Mouse (Mus musculus) liver, postnatal 0 days (tissue): ENCODE data around the gene Ash1l. TPM values are rescaled to one million over a fixed set of nuclear protein-coding genes. Genes with fewer than 3 reads are reported as not detected.

Experiments used
- ATAC-seq: fragments of 200-750 bp; cut with Nextera tagmentation; 2 replicates; pipeline ENCODE4 v1.8.0; 2017; ENCODE audit warnings: mild to moderate bottlenecking, moderate library complexity
- DNase-seq: peaks from one replicate; pipeline ENCODE4 v3.0.0-alpha.2; 2016
- H3K27ac ChIP-seq: fragments of 300-500 bp; sonication (generic); 2 replicates; pipeline ENCODE4 v1.5.1; 2014; ENCODE audit warnings: antibody characterized with exemption, moderate library complexity, mild to moderate bottlenecking, low read depth
- H3K27me3 ChIP-seq: fragments of 300-500 bp; sonication (generic); 2 replicates; pipeline ENCODE4 v1.6.1; 2014; ENCODE audit warnings: low read length, control low read depth, mixed read lengths; ENCODE audit not compliant: insufficient read depth
- H3K36me3 ChIP-seq: fragments of 300-500 bp; sonication (generic); replicated peaks from 2 replicates; pipeline ENCODE4 v1.6.1; 2014; ENCODE audit warnings: mild to moderate bottlenecking, control low read depth, low read length, moderate library complexity, mixed read lengths; ENCODE audit not compliant: insufficient read depth
- H3K4me1 ChIP-seq: fragments of 300-500 bp; sonication (generic); 2 replicates; pipeline ENCODE4 v1.6.1; 2014; ENCODE audit warnings: antibody characterized with exemption, mild to moderate bottlenecking, control low read depth; ENCODE audit not compliant: insufficient read depth
- H3K4me2 ChIP-seq: fragments of 300-500 bp; sonication (generic); 2 replicates; pipeline ENCODE4 v1.6.1; 2014; ENCODE audit warnings: low read depth, mild to moderate bottlenecking, low read length, moderate library complexity, mixed read lengths
- H3K4me3 ChIP-seq: fragments of 300-500 bp; sonication (generic); 2 replicates; pipeline ENCODE4 v1.5.1; 2014; ENCODE audit warnings: low read depth, low read length
- H3K9ac ChIP-seq: fragments of 300-500 bp; sonication (generic); replicated peaks from 2 replicates; pipeline ENCODE4 v1.6.1; 2014; ENCODE audit warnings: mild to moderate bottlenecking, moderate library complexity
- H3K9me3 ChIP-seq: fragments of 300-500 bp; sonication (generic); 2 replicates; pipeline ENCODE4 v1.6.1; 2016; ENCODE audit warnings: mild to moderate bottlenecking, control low read depth, low read length, mixed read lengths
- CTCF ChIP-seq: sonication (generic); IDR thresholded peaks from 2 replicates; pipeline ENCODE4 v1.5.1; 2016; ENCODE audit warnings: antibody characterized with exemption, low read depth
- EP300 ChIP-seq: IDR thresholded peaks from 2 replicates; pipeline ENCODE4 v1.6.1; 2016; ENCODE audit warnings: antibody characterized with exemption, low read depth, mild to moderate bottlenecking
- WGBS: fragments of 180-500 bp; shearing (Covaris S2); extraction: QIAGEN DNeasy Blood & Tissue Kit; methylation state at CpG from one replicate; pipeline ENCODE4 v1.1.7; 2014; ENCODE audit not compliant: insufficient replicate concordance; 5-methylcytosine and 5-hydroxymethylcytosine counted together
- polyA plus RNA-seq: library from polyadenylated mRNA; unstranded; fragments of >200 nt; fragmentation: Nextera tagmentation; extraction: Ambion mirVana; gene quantifications from 2 replicates; pipeline ENCODE4 v1.2.1, GENCODE M21; 2015

The Ash1l gene
- polyA plus RNA-seq, 1 experiment from 2014 or later: 4.1 TPM

DNA sequence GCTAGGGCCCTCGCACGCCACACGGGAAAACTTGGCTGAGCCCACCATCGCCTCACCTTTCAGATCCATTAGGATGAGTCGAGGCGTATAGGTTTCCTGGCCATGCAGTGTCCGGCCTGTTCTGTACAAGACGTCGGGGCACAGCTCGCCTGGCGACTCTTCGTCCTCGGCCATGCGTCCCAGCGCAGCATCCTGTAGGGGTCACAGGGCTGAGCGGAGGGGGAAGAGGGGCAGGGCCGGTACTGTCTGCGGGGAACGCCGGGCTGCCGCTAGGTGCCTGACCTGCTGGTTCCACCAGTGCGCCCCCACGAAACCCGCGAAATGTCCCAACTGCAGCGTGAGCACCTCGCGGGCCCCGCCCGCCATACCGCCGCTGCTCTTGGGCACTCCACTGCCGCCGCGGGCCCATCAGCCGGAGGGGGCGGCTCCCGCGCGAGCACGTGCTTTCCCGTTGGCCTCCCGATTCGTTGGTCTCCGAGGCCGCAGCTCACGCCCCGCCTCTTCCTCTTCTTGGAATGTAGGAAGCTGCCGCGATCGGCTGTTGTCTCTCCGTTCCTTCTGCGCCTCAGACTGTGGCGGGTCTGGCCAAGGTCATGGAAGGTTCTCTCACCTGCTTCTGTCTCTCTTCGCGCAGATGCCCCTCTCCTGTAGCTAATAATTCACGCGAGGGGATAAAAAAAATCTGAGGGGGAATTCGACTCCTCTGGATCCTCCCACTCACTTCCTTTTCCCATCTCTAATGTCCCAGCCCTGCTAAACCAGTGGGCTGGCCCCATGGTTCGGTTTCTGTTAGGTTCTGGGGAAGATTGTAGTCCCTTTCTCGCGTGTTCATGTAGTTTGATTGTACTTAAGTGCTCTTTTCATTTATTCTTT, 36.7 kb upstream of the Ash1l start, which contains the start of gene Msto1:
Msto1 (minus strand) TSS at position 489 of the 873 bp plus-strand sequence.
- peak; percentile 95 for DNase-seq
- Histone ChIP-seq H3K27me3 (no peaks in the 10 kb centered on the region), H3K9me3 (no peaks in the 10 kb centered on the region), H3K36me3 (peaks cover 16% of the 10 kb centered on the region), H3K4me3 (peak within 1 kb of the TSS; percentile 79), H3K27ac (peak within 1 kb of the TSS; percentile 86), H3K4me1 (peaks cover 17% of the 10 kb centered on the region), H3K9ac (peak within 1 kb of the TSS; percentile 76), H3K4me2 (peak within 1 kb of the TSS; percentile 99)
- peak; percentile 99 for ATAC-seq
- TF ChIP-seq EP300 (no peak), CTCF (peak; percentile 22; the same call in 1 of the 2 replicates)
- WGBS: under 1% methylated on average over 61 of the region's 62 CpGs

DNA sequence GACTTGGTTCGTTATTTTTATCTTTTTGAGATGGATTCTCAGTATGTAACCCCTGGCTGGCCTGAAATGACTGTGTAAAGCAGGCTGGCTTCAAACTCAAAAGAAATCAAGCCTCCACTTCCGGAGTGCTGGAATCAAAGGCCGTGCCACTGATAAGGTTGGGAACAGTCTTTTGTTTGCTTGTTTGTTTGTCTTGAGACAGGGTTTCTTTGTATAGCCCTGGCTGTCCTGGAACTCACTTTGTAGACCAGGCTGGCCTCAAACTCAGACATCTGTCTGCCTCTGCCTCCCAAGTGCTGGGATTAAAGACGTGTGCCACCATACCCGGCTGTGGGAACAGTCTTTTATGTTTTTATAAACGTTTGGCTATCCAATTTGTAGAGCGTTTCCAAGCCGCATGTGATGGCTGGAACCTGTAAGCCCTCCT, 36.0 kb upstream of the Ash1l start:
- Histone ChIP-seq H3K36me3 (peaks cover 11% of the 10 kb centered on the region), H3K27me3 (no peaks in the 10 kb centered on the region), H3K4me2 (peak overlapping the region; percentile 99), H3K4me3 (peak overlapping the region; percentile 79), H3K9ac (peak overlapping the region; percentile 76), H3K4me1 (peaks cover 17% of the 10 kb centered on the region), H3K9me3 (no peaks in the 10 kb centered on the region), H3K27ac (peak overlapping the region; percentile 86)
- DNase-seq: no peak
- TF ChIP-seq EP300 (no peak), CTCF (no peak)
- ATAC-seq: peak; percentile 9; the same call in 1 of the 2 replicates
- WGBS: 22% methylated on average over 8 of the region's 8 CpGs

DNA sequence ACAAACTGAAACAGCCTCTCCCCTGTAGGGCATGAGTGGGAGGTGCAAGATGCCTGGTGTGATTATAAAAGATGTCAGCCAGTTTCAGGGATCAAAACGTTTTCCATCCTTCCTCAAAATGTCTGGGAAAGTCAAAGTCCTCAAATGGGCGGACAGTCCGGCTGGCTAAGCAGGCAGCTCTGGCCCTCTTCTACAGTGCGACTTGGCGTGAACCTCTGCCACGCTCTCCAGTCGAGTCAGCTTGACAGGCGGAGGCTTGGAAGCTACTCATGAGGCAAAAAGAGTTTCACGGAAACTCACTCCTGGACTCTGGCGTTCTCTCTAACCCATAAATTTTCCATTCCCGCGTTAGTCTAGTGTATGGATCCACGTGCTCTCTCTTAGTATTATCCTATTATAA, 31.4 kb upstream of the Ash1l start:
- no peaks in the 10 kb centered on the region for H3K27me3 ChIP-seq
- no peaks in the 10 kb centered on the region for H3K9me3 ChIP-seq
- 80% methylated on average over 13 of the region's 13 CpGs for WGBS
- H3K27ac ChIP-seq: no peak overlapping the region
- no peak overlapping the region for H3K4me2 ChIP-seq
- DNase-seq (no peak), ATAC-seq (no peak)
- H3K4me3 ChIP-seq: no peak overlapping the region
- H3K4me1 ChIP-seq: peaks cover 7% of the 10 kb centered on the region
- H3K9ac ChIP-seq: no peak overlapping the region
- TF ChIP-seq CTCF (no peak), EP300 (no peak)
- H3K36me3 ChIP-seq: peaks cover 7% of the 10 kb centered on the region

DNA sequence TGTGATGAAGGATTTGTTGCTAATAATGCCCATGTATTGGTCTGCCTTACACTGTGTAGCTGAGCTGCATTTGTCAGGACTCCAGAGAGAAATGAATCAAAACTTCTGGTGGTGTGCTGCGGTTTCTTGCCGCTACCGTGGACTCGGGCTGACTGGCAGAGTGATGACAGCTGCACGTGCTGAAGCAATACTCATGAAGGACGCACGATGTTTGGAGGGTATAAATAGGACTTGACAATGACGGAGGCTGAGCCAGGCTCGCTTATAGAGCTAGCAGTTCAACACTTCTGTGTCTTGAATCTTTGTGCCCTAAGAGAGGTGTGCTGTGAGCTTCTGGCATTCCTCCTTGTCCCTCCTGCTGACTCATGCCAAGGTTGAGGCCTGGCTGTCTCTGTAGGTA, 29.0 kb upstream of the Ash1l start:
- 93% methylated on average over 9 of the region's 9 CpGs for WGBS
- peaks cover 26% of the 10 kb centered on the region for H3K36me3 ChIP-seq
- DNase-seq: no peak
- ATAC-seq: no peak
- TF ChIP-seq CTCF (no peak), EP300 (no peak)
- no peak overlapping the region for H3K27ac ChIP-seq
- no peak overlapping the region for H3K4me3 ChIP-seq
- no peaks in the 10 kb centered on the region for H3K27me3 ChIP-seq
- H3K4me2 ChIP-seq: no peak overlapping the region
- H3K4me1 ChIP-seq: no peaks in the 10 kb centered on the region
- H3K9ac ChIP-seq: no peak overlapping the region
- no peaks in the 10 kb centered on the region for H3K9me3 ChIP-seq

DNA sequence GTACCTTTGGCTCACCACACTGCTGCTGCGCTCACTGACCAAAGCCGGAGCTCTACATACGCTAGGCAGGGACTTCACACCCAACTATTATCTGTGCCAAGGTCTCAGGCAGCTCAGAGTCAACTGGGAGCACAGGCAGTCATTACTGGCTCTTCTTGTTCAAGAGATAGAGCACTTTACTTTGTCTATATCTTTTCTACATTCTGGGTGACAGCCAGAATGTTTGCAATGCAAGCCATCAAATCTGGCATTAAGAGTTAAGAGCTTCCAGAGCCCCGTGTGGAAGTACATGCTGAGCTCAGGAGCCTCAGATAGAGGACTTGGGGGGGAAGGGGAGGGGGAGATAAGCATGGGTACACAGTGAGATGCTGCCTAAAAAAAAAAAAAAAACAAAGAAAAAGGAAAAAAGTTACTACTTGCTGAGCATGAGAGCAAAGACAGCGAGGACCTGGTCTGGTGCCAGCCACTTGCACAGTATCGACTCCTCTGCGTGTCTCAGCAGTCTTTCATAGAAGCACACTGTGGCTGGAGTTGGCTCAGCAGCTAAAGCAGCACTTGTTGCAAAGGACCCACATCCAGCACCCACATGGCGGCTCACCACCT, 26.3 kb upstream of the Ash1l start:
- Histone ChIP-seq H3K4me2 (no peak overlapping the region), H3K4me3 (no peak overlapping the region), H3K9ac (no peak overlapping the region), H3K27me3 (no peaks in the 10 kb centered on the region), H3K4me1 (no peaks in the 10 kb centered on the region), H3K27ac (no peak overlapping the region), H3K9me3 (no peaks in the 10 kb centered on the region), H3K36me3 (peaks cover 50% of the 10 kb centered on the region)
- 60% methylated on average over 8 of the region's 8 CpGs for WGBS
- DNase-seq: no peak
- TF ChIP-seq CTCF (no peak), EP300 (no peak)
- ATAC-seq: peak; percentile 48

DNA sequence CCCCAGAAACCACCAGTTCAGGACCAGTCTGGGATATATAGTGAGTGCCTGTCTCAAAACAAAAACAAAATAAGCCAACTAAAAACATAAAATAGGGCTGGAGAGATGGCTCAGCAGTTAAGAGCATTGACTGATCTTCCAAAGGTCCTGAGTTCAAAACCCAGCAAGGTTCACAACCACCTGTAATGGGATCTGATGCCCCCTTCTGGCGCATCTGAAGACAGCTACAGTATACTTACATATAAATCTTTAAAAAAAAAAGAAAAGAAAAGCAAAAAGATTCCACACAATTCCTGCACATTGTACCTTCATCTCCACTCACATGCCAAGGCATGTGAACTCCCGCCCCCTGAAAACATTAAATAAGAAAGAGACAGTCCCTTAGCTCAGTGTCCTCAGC, 24.8 kb upstream of the Ash1l start:
- WGBS: 89% methylated on average over 2 of the region's 2 CpGs
- H3K4me3 ChIP-seq: no peak overlapping the region
- no peaks in the 10 kb centered on the region for H3K9me3 ChIP-seq
- no peaks in the 10 kb centered on the region for H3K27me3 ChIP-seq
- TF ChIP-seq EP300 (no peak), CTCF (peak; percentile 12; the same call in 1 of the 2 replicates)
- ATAC-seq: no peak
- no peak overlapping the region for H3K9ac ChIP-seq
- H3K4me1 ChIP-seq: no peaks in the 10 kb centered on the region
- no peak for DNase-seq
- H3K27ac ChIP-seq: no peak overlapping the region
- H3K36me3 ChIP-seq: peaks cover 61% of the 10 kb centered on the region
- no peak overlapping the region for H3K4me2 ChIP-seq
